Mouse (Mus musculus) T-cell, adult 2 months (primary cell): ENCODE measurements around the gene Nampt.
"Not testable (repeated sequence)": the region's sequence is repeated elsewhere in the genome, so short reads cannot be mapped to it uniquely, and the experiment has no call there.

Experiments
- DNase-seq: peaks from one replicate; pipeline ENCODE4 v3.0.0; 2022; ENCODE audit warnings: low spot score

The Nampt gene

DNA sequence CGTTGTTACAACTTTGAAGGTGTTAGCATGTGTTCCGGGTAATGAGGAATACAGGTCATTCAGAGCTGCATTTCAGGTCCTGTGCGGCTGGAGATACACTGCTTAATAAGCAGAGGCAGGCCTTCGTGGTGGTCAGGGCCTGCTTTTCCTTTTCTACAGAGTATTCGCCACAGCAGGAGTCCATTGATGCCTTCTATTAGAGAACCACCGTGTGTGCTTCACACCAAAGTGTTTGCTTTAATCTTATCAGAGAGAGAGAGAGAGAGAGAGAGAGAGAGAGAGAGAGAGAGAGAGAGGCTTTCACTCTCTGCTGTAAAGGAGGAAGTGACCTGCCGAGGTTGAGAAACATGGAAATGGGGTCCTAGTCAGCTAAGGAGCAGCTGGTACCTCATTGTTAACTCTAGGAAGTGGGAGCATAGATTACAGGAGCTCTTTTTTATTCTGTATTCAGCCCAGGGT lies 22.1 kb downstream of the Nampt start:
- no peak for DNase-seq

GRCm38 (mm10) chr12:32846325-32846724 lies 27.0 kb downstream of the Nampt start:
- DNase-seq, result no peak

- DNase-seq, result no peak
These were observed 34.4 kb downstream of the Nampt start for GRCm38 (mm10) chr12:32853757-32854156.

- DNase-seq, result no peak
These were observed 35.5 kb downstream of the Nampt start for GRCm38 (mm10) chr12:32854866-32855265.

GRCm38 (mm10) chr12:32855398-32855797 lies 36.1 kb downstream of the Nampt start:
- no peak for DNase-seq

GRCm38 (mm10) chr12:32856707-32857511 lies 37.6 kb downstream of the Nampt start:
- no peak for DNase-seq

GRCm38 (mm10) chr12:32858444-32858843 lies 39.1 kb downstream of the Nampt start:
- no peak for DNase-seq

- no peak for DNase-seq
These were observed 41.5 kb downstream of the Nampt start for GRCm38 (mm10) chr12:32860820-32861219.

DNA sequence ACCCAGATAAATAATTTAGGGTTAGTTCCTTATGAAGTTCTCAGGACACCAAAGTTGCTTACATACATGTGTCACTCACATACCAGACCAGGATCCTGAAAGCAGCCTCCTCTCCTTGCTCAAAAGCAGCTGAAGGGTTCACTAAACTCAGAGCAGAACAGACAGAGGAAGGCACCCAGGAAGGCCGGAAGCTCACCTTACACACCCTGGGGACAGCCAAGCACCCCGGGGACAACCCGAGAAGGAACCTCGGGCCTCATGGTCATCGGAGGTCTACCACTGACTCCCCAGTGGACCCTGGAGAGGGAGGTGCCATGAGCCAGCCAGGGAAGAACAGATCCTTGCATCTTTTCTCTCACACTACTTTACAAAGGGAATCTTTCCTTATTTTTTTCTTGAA lies 51.5 kb downstream of the Nampt start:
- DNase-seq, result no peak

GRCm38 (mm10) chr12:32877500-32877899 lies 58.2 kb downstream of the Nampt start:
- DNase-seq, result no peak

DNA sequence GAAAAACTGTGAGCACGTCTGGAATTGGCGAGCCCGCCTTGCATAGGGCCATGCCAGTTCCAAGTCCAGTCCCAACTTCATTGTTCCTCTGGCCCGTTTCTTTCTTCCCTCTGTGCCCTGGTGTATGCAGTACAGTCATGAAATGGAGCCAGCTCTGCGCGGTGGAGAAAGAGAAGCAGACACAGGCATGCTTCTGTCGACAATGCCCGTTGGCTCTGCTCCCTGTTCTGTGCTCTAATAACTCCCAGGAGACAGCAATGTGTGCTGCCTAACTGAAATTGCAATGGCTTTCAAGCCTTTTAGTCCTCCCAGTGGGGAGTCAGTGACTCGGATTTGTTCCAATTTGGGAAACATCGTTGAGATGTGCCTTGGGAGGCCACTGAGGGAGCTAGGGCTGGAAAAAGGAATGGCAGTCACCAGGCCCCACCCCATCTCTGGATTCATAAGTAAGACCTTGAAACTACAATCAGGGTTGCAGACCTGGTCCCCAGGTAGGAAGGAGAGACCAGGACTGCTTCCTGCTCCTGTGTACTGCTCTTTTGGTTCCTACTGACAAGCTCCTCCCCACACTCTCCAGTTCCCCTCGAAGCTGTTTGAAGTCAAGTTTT lies 58.7 kb downstream of the Nampt start:
- no peak for DNase-seq

DNA sequence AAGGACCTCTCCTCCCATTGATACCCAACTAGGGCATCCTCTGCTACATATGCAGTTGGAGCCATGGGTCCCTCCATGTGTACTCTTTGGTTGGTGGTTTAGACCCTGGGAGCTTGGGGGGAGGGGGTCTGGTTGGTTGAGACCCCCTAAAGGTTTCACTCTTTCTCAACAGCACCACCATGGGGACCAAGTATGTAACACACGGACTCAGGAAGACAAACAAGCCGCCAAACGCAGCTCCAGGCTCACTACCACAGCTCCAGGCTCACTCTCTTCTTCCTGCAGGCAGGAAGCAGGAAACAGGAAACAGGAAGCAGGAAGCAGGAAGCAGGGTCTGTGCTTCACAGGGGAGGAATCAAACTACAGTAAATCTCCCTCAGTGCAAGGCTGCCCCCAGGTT lies 60.0 kb downstream of the Nampt start:
- no peak for DNase-seq

DNA sequence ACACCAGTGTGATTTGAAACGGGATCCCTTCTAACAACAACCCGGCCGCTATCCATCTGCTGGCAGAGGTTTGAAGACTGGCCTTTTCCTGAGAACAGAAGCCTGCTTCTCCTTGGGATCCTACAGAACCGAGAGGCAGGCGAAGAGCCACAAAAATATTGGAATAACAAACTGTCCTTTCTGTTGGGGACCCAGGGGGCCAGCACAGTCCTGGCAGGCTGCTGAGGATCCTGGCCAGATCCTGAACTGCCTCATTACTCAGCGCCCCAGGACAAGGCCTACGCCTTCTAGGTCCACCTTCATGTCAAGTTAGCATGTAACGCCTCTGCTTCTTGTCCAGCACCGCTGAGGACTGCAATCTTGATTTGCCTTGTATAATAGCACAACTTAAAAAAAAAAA lies 65.0 kb downstream of the Nampt start:
- no peak for DNase-seq

DNA sequence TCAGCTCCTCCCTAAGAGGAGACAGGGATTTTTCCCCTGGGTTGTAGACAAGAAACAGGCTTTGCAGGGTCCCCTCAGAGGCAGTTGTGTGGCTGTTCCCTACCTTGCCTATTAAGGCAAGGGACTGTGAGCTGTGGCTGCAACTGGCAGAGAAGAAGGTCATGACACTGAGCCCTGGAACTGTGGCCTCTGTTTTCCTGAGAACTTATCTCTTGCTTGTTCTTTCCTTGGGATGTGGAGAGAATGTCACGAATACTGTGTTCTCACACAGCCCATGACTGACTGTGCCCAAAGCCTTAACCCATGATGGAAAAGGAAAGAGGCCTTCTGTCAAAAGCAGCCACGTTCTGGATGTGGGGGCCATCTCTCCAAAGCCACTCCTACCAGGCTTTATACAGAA lies 65.7 kb downstream of the Nampt start:
- no peak for DNase-seq

GRCm38 (mm10) chr12:32886353-32886752 lies 67.0 kb downstream of the Nampt start:
- no peak for DNase-seq

DNA sequence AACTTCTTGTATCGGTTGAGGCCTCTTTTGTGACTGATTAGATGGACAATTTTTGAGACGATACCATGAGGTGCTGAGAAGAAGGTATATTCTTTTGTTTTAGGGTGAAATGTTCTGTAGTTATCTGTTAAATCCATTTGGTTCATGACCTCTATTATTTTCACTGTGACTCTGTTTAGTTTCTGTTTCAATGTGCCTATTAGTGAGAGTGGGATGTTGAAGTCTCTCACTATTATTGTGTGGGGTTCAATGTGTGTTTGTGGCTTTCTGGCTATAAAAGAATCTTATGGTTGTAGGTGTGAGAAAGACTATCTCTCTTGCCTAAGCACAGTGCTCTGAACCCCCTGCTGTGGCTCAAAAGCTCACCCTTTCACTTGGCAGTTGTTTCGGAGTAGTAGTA lies 68.9 kb downstream of the Nampt start:
- DNase-seq, result no peak

- no peak for DNase-seq
These were observed 70.5 kb downstream of the Nampt start for GRCm38 (mm10) chr12:32889846-32890245.

GRCm38 (mm10) chr12:32890455-32890854 lies 71.1 kb downstream of the Nampt start:
- no peak for DNase-seq

DNA sequence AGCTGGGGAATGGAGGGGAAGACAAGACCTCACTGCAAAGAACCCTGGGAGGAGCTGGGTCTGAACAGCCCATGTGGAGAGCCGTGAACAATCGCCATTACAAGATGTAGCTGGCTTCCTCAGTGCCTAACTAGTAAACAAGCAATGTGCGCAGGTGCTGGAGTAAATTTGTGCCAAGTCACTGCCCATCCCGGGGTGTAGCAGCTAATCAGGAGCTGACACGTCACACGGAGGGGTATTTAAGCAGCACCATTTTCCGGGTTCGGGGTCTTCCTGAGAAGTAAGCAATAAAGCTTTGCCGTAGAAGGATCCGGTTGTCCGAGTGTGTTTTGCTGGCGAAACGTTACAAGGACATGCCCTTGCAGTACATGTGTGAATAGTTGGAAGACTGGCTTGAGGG lies 71.9 kb downstream of the Nampt start:
- DNase-seq, result not testable (repeated sequence)

- DNase-seq, result peak; percentile 5
These were observed 73.9 kb downstream of the Nampt start for GRCm38 (mm10) chr12:32893212-32893611.

DNA sequence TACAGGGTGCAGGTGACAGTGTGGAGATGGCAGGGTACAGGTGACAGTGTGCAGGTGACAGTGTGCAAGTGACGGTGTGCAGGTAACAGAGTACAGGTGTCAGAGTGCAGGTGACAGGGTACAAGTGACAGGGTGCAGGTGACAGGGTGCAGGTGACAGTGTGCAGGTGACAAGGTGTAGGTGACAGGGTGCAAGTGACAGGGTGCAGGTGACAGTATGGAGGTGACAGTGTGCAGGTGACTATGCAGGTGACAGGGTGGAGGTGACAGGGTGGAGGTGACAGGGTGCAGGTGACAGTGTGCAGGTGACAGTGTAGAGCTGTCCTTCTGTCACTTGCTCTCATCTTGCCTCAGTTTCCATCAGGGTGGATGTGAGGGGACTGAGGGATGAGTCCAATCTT lies 76.5 kb downstream of the Nampt start:
- DNase-seq, result no peak

DNA sequence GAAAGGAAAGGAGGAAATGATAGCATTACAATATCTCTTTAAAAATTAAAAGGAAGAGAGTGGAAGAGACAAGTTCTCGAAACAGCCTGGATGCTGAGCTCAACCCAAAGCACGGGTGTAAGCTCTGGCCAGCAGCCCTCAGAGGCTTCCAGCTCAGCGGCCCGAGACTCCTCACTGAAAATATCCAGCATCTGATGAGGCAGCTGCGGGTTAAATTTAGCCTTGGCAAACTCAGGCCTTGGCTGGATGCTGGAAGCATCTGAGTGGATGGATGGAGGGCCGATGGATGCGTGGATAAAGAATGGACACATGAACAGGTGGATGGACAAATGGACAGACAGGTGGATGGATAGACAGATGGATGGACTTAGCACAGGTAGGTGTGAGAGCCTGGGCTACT lies 77.2 kb downstream of the Nampt start:
- DNase-seq, result no peak

GRCm38 (mm10) chr12:32897199-32898120 lies 78.1 kb downstream of the Nampt start:
- DNase-seq, result peak; percentile 74
